Mouse (Mus musculus) gastrocnemius, adult 2 months (tissue): Measurements from ENCODE around the gene Klra3. TPM values are rescaled to one million over a fixed set of nuclear protein-coding genes. Genes with fewer than 3 reads are reported as not detected.
"Not testable (repeated sequence)": the region's sequence is repeated elsewhere in the genome, so short reads cannot be mapped to it uniquely, and the experiment has no call there.

Experiments
- DNase-seq: peaks from one replicate; pipeline ENCODE4 v3.0.0; 2022
- H3K27ac ChIP-seq: fragments of 200-600 bp; 2 replicates; pipeline ENCODE4 v1.8.1; 2022; ENCODE audit warnings: mild to moderate bottlenecking
- H3K4me3 ChIP-seq: fragments of 200-600 bp; 2 replicates; pipeline ENCODE4 v1.8.1; 2022; ENCODE audit warnings: mild to moderate bottlenecking, moderate library complexity
- CTCF ChIP-seq: fragments of 200-600 bp; IDR thresholded peaks from 2 replicates; pipeline ENCODE4 v1.8.1; 2022; ENCODE audit warnings: antibody characterized with exemption, mild to moderate bottlenecking, moderate library complexity
- intact Hi-C: fragments of 180-260 bp; cut with DNase I; formaldehyde crosslinking; loops from one replicate; pipeline ENCODE4 v1.15.1; 2025
- long read RNA-seq, 2 experiments: library from polyadenylated mRNA; stranded (forward); transcript quantifications; one replicate each; pipeline ENCODE4 v2.0.0; 2021
- total RNA-seq, 2 experiments: library from RNA; stranded (reverse); gene quantifications; 2 replicates each; pipeline ENCODE4 v1.2.3; 2021

The Klra3 gene
- total RNA-seq: not detected
- long read RNA-seq, experiment 1: 0 reads
- long read RNA-seq, experiment 2: 0 reads

- DNase-seq: no peak
- TF ChIP-seq CTCF: no peak
- Histone ChIP-seq H3K27ac (no peak within 1 kb of the TSS), H3K4me3 (no peak within 1 kb of the TSS)
- intact Hi-C loops: no loop called here
Observed at GRCm38 (mm10) chr6:130337411-130337810, at the start of gene Klra3. TSS of gene Klra3 (minus strand) at chr6:130337574.

GRCm38 (mm10) chr6:130386750-130387149, 49.4 kb upstream of the Klra3 start, which contains the start of gene Klra1:
TSS of gene Klra1 (minus strand) at chr6:130386874.
- no peak for TF ChIP-seq CTCF
- Histone ChIP-seq H3K27ac (no peak within 1 kb of the TSS), H3K4me3 (no peak within 1 kb of the TSS)
- DNase-seq: no peak
- intact Hi-C loops: no loop called here

GRCm38 (mm10) chr6:130385803-130386202, 48.4 kb upstream of the Klra3 start:
- H3K4me3 ChIP-seq: no peak overlapping the region
- no peak for TF ChIP-seq CTCF
- DNase-seq: no peak
- H3K27ac ChIP-seq: no peak overlapping the region
- intact Hi-C loops: no loop called here

GRCm38 (mm10) chr6:130382375-130382774, 45.0 kb upstream of the Klra3 start:
- intact Hi-C loops: no loop called here
- DNase-seq: no peak
- H3K27ac ChIP-seq: no peak overlapping the region
- no peak overlapping the region for H3K4me3 ChIP-seq
- no peak for TF ChIP-seq CTCF

- intact Hi-C loops, DNase-seq, H3K4me3 ChIP-seq, H3K27ac ChIP-seq: not testable (repeated sequence)
Observed at GRCm38 (mm10) chr6:130345381-130345780, 8.0 kb upstream of the Klra3 start.

GRCm38 (mm10) chr6:130341973-130342372, 4.6 kb upstream of the Klra3 start:
- H3K4me3 ChIP-seq, intact Hi-C loops, H3K27ac ChIP-seq, DNase-seq: not testable (repeated sequence)

GRCm38 (mm10) chr6:130287984-130288649, 49.3 kb downstream of the Klra3 start:
- no peak for TF ChIP-seq CTCF
- Histone ChIP-seq H3K27ac (no peak overlapping the region), H3K4me3 (no peak overlapping the region)
- intact Hi-C loops: no loop called here
- DNase-seq: no peak

- DNase-seq, H3K27ac ChIP-seq, H3K4me3 ChIP-seq, intact Hi-C loops: not testable (repeated sequence)
Observed at GRCm38 (mm10) chr6:130281828-130282227, 55.5 kb downstream of the Klra3 start, which contains the start of gene Klra10. TSS of gene Klra10 (minus strand) at chr6:130281928.

Other genes starting within 250 kb of the Klra3 start
- gene Klra8, start 207.7 kb downstream of the Klra3 start, total RNA-seq: not detected
- under 1 TPM in 1 of 2 experiments, not detected in 1; 0.50 TPM for gene Klra9, start 144.5 kb downstream of the Klra3 start, total RNA-seq
- not detected for gene Klra7, start 104.3 kb downstream of the Klra3 start, total RNA-seq
- gene Klra10, start 55.6 kb downstream of the Klra3 start, total RNA-seq: not detected
- gene Klra1, start 49.3 kb upstream of the Klra3 start, total RNA-seq: not detected